Comparison of ENCODE assay signal across 8 mouse cellular contexts in the genomic region with DNA sequence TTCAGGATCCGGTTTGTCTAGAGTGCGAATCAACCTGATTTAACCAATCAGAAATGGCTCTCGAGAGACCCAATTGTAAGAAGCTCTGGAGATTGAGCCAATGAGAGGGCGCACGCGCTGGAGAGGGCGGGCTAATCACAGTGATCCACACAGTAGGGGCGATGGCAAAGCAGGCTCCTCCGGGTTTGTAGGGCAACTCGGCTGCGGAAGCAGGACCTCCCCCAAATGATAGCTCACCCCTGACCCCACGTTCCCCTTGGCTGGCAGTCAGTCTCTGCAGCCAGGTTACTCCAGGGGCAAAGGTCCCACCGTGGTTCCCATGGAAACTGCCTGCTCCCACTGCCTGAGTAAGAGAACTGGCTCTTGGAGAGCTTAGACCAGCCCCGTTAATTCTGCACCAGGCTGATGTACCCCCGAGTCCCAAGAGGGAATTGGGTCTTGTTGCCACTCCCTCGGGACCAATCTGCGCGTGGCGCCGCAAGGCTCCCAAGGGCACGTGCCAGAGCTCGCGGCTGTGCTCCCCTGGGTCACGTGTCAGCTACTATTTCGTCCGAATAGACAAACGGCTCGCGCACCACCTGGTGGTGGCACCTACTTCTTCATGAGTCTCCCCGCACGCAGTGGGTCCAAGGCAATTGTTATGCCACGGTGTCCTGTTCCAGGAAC. TPM values are rescaled to one million over a fixed set of nuclear protein-coding genes. Genes with fewer than 3 reads are reported as not detected.
DNase-seq lines count a peak whose midpoint lies in the region; ATAC-seq lines count a peak whose summit lies in the region.

No protein-coding gene starts in this region.

- no peak overlapping the region for H3K9ac ChIP-seq in midbrain, embryonic 11.5 days (ENCODE audit: low read length)

- peaks cover 7% of the 10 kb centered on the region for H3K36me3 ChIP-seq in midbrain, embryonic 11.5 days (ENCODE audit: control insufficient read depth, insufficient read depth, low read length)

- intact Hi-C loops in gastrocnemius, postnatal 14 days (cut with DNase I; ENCODE audit: low total_unique reads): loop anchor here (5.0 kb wide), 1 partner anchor 37 kb away; no protein-coding TSS in a partner anchor
- intact Hi-C loops in left cerebral cortex, postnatal 4 days (cut with DNase I): no loop called here

- H3K4me3 ChIP-seq in midbrain, embryonic 11.5 days (ENCODE audit: low read depth, low read length): peak overlapping the region; percentile 14; the same call in 1 of the 2 replicates

- H3K27ac ChIP-seq in midbrain, embryonic 11.5 days (ENCODE audit: low read depth, low read length): no peak overlapping the region

- peak overlapping the region; percentile 23 for H3K4me2 ChIP-seq in midbrain, embryonic 11.5 days

- peak; percentile 22; the same call in 1 of the 2 replicates for ATAC-seq in midbrain, embryonic 11.5 days (ENCODE audit: low FRiP score)

- 3% methylated on average over 32 of the region's 32 CpGs for WGBS in midbrain, embryonic 11.5 days

- peaks cover 8% of the 10 kb centered on the region for H3K27me3 ChIP-seq in midbrain, embryonic 11.5 days (ENCODE audit: control insufficient read depth, insufficient read depth, low read length)

- peak; percentile 47 for DNase-seq in gastrocnemius, adult 18-20 months (ENCODE audit: low spot score)
- no peak for DNase-seq in gastrocnemius, adult 8-10 months (ENCODE audit: low spot score in 2 of 2)
- DNase-seq in cerebellum, postnatal 4 days (ENCODE audit: low spot score in 2 of 2): peak; percentile 47 to 75
- DNase-seq in gastrocnemius, postnatal 14 days: peak; percentile 57
- peak; percentile 82 for DNase-seq in kidney, adult 11 months
- DNase-seq in left cerebral cortex, postnatal 4 days: peak; percentile 87
- DNase-seq in midbrain, embryonic 11.5 days (ENCODE audit: low spot score, missing footprints): peak; percentile 96
- peak; percentile 69 to 75 for DNase-seq in spleen, adult 18-20 months

- no peaks in the 10 kb centered on the region for H3K9me3 ChIP-seq in midbrain, embryonic 11.5 days (ENCODE audit: control insufficient read depth, low read length)

- H3K4me1 ChIP-seq in midbrain, embryonic 11.5 days (ENCODE audit: control insufficient read depth, insufficient read depth, low read length): peaks cover 19% of the 10 kb centered on the region

RNA-seq across cellular contexts. Expression of a gene that starts 2.7 kb away (rescaled TPM):
- under 1 TPM in 1 of 2 experiments, not detected in 1; 0.24 TPM for total RNA-seq in gastrocnemius, adult 18-20 months (2021)
- under 1 TPM in 1 of 4 experiments, not detected in 3; 0.08 TPM for total RNA-seq in gastrocnemius, adult 8-10 months (2022)
- under 1 TPM; 0.14 to 0.73 TPM for total RNA-seq in gastrocnemius, postnatal 14 days (2021)
- total RNA-seq in left cerebral cortex, postnatal 4 days (2021): 100 to 1,000 TPM; 365 to 366 TPM
- 49.8 and 53.9 TPM in 2 replicates for polyA plus RNA-seq in midbrain, embryonic 11.5 days (2014; fragmentation: Nextera tagmentation; extraction: Ambion mirVana)

RNA-seq across cellular contexts. Expression of a gene that starts 16.5 kb away (rescaled TPM):
- total RNA-seq in gastrocnemius, adult 18-20 months (2021): not detected
- not detected for total RNA-seq in gastrocnemius, adult 8-10 months (2022)
- not detected for total RNA-seq in gastrocnemius, postnatal 14 days (2021)
- total RNA-seq in left cerebral cortex, postnatal 4 days (2021): not detected
- polyA plus RNA-seq in midbrain, embryonic 11.5 days (2014; fragmentation: Nextera tagmentation; extraction: Ambion mirVana): not detected in 2 replicates

RNA-seq across cellular contexts. Expression of a gene that starts 16.6 kb away (rescaled TPM):
- total RNA-seq in gastrocnemius, adult 18-20 months (2021): 1 to 10 TPM; 3.2 to 3.7 TPM
- 1 to 10 TPM; 3.2 to 5.8 (median 4.1) TPM for total RNA-seq in gastrocnemius, adult 8-10 months (2022)
- 1 to 10 TPM; 2.6 to 3.2 TPM for total RNA-seq in gastrocnemius, postnatal 14 days (2021)
- total RNA-seq in left cerebral cortex, postnatal 4 days (2021): 10 to 100 TPM; 28.6 to 30.1 TPM
- 7.6 and 7.9 TPM in 2 replicates for polyA plus RNA-seq in midbrain, embryonic 11.5 days (2014; fragmentation: Nextera tagmentation; extraction: Ambion mirVana)

RNA-seq across cellular contexts. Expression of a gene that starts 30.7 kb away (rescaled TPM):
- 10 to 100 TPM; 89.2 to 92.1 TPM for total RNA-seq in gastrocnemius, adult 18-20 months (2021)
- 100 to 1,000 TPM in 1 of 4 experiments, 10 to 100 TPM in 3; 79.8 to 101 (median 93.0) TPM for total RNA-seq in gastrocnemius, adult 8-10 months (2022)
- 10 to 100 TPM; 68.5 to 72.2 TPM for total RNA-seq in gastrocnemius, postnatal 14 days (2021)
- total RNA-seq in left cerebral cortex, postnatal 4 days (2021): 10 to 100 TPM; 43.2 to 44.6 TPM
- polyA plus RNA-seq in midbrain, embryonic 11.5 days (2014; fragmentation: Nextera tagmentation; extraction: Ambion mirVana): 31.2 and 31.5 TPM in 2 replicates

RNA-seq across cellular contexts. Expression of a gene that starts 44.5 kb away (rescaled TPM):
- total RNA-seq in gastrocnemius, adult 18-20 months (2021): 1 to 10 TPM; 3.1 to 6.5 TPM
- 1 to 10 TPM; 1.7 to 4.9 (median 2.1) TPM for total RNA-seq in gastrocnemius, adult 8-10 months (2022)
- total RNA-seq in gastrocnemius, postnatal 14 days (2021): 1 to 10 TPM; 1.7 to 7.9 TPM
- total RNA-seq in left cerebral cortex, postnatal 4 days (2021): under 1 TPM in 1 of 2 experiments, not detected in 1; 0.44 TPM
- 1.3 and 1.6 TPM in 2 replicates for polyA plus RNA-seq in midbrain, embryonic 11.5 days (2014; fragmentation: Nextera tagmentation; extraction: Ambion mirVana)

Comparison
In these comparisons a context has a peak if more than half of its experiments do, and no peak if none do; other contexts are left out.
1. DNase-seq: peak in gastrocnemius, adult 18-20 months (single experiment), cerebellum, postnatal 4 days (2 of 2), gastrocnemius, postnatal 14 days (single experiment), kidney, adult 11 months (single experiment), left cerebral cortex, postnatal 4 days (single experiment), midbrain, embryonic 11.5 days (single experiment) and spleen, adult 18-20 months (2 of 2); none in gastrocnemius, adult 8-10 months (0 of 2).
2. RNA of a gene that starts 2.7 kb away (total RNA-seq): 365 to 366 TPM in left cerebral cortex, postnatal 4 days; 0.14 to 0.73 TPM in gastrocnemius, postnatal 14 days, 0.24 TPM in gastrocnemius, adult 18-20 months and 0.08 TPM in gastrocnemius, adult 8-10 months; every median in the first group is over 100 times any median in the second.
3. RNA of a gene that starts 16.6 kb away (total RNA-seq): 28.6 to 30.1 TPM in left cerebral cortex, postnatal 4 days; 3.2 to 5.8 TPM in gastrocnemius, adult 8-10 months, 3.2 to 3.7 TPM in gastrocnemius, adult 18-20 months and 2.6 to 3.2 TPM in gastrocnemius, postnatal 14 days; every median in the first group is over 4 times any median in the second.